Mouse (Mus musculus): ENCODE results near the gene Myl6. TPM values are rescaled to one million over a fixed set of nuclear protein-coding genes. Genes with fewer than 3 reads are reported as not detected.

The Myl6 gene
- polyA plus RNA-seq, 1 experiment: 3,169 TPM

DNA sequence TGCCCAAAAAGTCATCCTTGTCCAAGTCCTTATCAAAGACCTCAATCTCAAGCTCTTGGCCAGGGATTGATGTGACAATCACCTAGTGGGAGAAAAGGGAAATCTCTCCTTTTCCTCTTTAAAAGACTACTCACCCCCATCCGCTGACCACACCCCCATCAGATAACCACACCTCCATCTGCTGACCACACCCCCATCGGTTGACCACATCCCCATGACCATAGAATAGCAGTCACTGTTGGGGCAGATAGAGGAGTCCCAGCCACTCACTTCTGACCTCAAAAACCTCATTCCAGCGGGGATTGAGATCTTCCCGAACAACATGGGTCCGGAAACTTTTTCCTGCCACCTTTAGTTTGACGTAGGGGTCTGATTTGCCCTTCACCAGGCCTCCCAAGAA lies 22.7 kb upstream of the Myl6 start:
- H3K79me2 ChIP-seq (ENCODE audit: control insufficient read depth, insufficient read depth): no peaks in the 10 kb centered on the region
- no peaks in the 10 kb centered on the region for H3K79me3 ChIP-seq (ENCODE audit: low read depth)
- TF ChIP-seq MYOG (IDR thresholded peaks at IDR 0.05; ENCODE audit: control insufficient read depth, extremely low read depth, insufficient read length) (no peak), MAX (IDR thresholded peaks at IDR 0.05) (no peak), USF1 (IDR thresholded peaks at IDR 0.05; ENCODE audit: low read depth) (no peak), MYOD1 (IDR thresholded peaks at IDR 0.05; ENCODE audit: control insufficient read depth, insufficient read length, low read depth) (no peak), FOSL1 (IDR thresholded peaks at IDR 0.05; ENCODE audit: insufficient read depth, low read length, poor library complexity, severe bottlenecking) (no peak), CEBPB (IDR thresholded peaks at IDR 0.05; ENCODE audit: low read depth) (no peak), CTCF (IDR thresholded peaks at IDR 0.05; ENCODE audit: control insufficient read depth, insufficient read depth, insufficient read length) (no peak)
- no peak overlapping the region for H3ac ChIP-seq (ENCODE audit: control insufficient read depth, insufficient read length, low read depth)
- H3K27me3 ChIP-seq (ENCODE audit: control insufficient read depth, insufficient read depth, insufficient read length): no peaks in the 10 kb centered on the region
- H3K36me3 ChIP-seq (ENCODE audit: control insufficient read depth, insufficient read depth): peaks cover 97% of the 10 kb centered on the region
- H3K4me3 ChIP-seq (ENCODE audit: insufficient read depth, poor library complexity, severe bottlenecking): no peak overlapping the region

GRCm38 (mm10) chr10:128516029-128516428 lies 22.1 kb upstream of the Myl6 start:
- Histone ChIP-seq H3ac (ENCODE audit: control insufficient read depth, insufficient read length, low read depth) (no peak overlapping the region), H3K27me3 (ENCODE audit: control insufficient read depth, insufficient read depth, insufficient read length) (no peaks in the 10 kb centered on the region), H3K79me2 (ENCODE audit: control insufficient read depth, insufficient read depth) (no peaks in the 10 kb centered on the region), H3K4me3 (ENCODE audit: insufficient read depth, poor library complexity, severe bottlenecking) (no peak overlapping the region), H3K79me3 (ENCODE audit: low read depth) (no peaks in the 10 kb centered on the region), H3K36me3 (ENCODE audit: control insufficient read depth, insufficient read depth) (peaks cover 97% of the 10 kb centered on the region)
- TF ChIP-seq FOSL1 (IDR thresholded peaks at IDR 0.05; ENCODE audit: insufficient read depth, low read length, poor library complexity, severe bottlenecking) (no peak), MYOD1 (IDR thresholded peaks at IDR 0.05; ENCODE audit: control insufficient read depth, insufficient read length, low read depth) (no peak), CTCF (IDR thresholded peaks at IDR 0.05; ENCODE audit: control insufficient read depth, insufficient read depth, insufficient read length) (no peak), MAX (IDR thresholded peaks at IDR 0.05) (no peak), USF1 (IDR thresholded peaks at IDR 0.05; ENCODE audit: low read depth) (no peak), CEBPB (IDR thresholded peaks at IDR 0.05; ENCODE audit: low read depth) (no peak), MYOG (IDR thresholded peaks at IDR 0.05; ENCODE audit: control insufficient read depth, extremely low read depth, insufficient read length) (no peak)

- no peak overlapping the region for H3K4me3 ChIP-seq (ENCODE audit: insufficient read depth, poor library complexity, severe bottlenecking)
- TF ChIP-seq MYOG (IDR thresholded peaks at IDR 0.05; ENCODE audit: control insufficient read depth, extremely low read depth, insufficient read length): no peak
- TF ChIP-seq FOSL1 (IDR thresholded peaks at IDR 0.05; ENCODE audit: insufficient read depth, low read length, poor library complexity, severe bottlenecking): no peak
- TF ChIP-seq MYOD1 (IDR thresholded peaks at IDR 0.05; ENCODE audit: control insufficient read depth, insufficient read length, low read depth): no peak
- no peak for TF ChIP-seq CEBPB (IDR thresholded peaks at IDR 0.05; ENCODE audit: low read depth)
- no peak for TF ChIP-seq USF1 (IDR thresholded peaks at IDR 0.05; ENCODE audit: low read depth)
- TF ChIP-seq MAX (IDR thresholded peaks at IDR 0.05): no peak
- TF ChIP-seq CTCF (IDR thresholded peaks at IDR 0.05; ENCODE audit: control insufficient read depth, insufficient read depth, insufficient read length): no peak
- no peaks in the 10 kb centered on the region for H3K79me2 ChIP-seq (ENCODE audit: control insufficient read depth, insufficient read depth)
- peaks cover 94% of the 10 kb centered on the region for H3K36me3 ChIP-seq (ENCODE audit: control insufficient read depth, insufficient read depth)
- no peaks in the 10 kb centered on the region for H3K27me3 ChIP-seq (ENCODE audit: control insufficient read depth, insufficient read depth, insufficient read length)
- H3ac ChIP-seq (ENCODE audit: control insufficient read depth, insufficient read length, low read depth): no peak overlapping the region
- H3K79me3 ChIP-seq (ENCODE audit: low read depth): no peaks in the 10 kb centered on the region
These were observed 21.1 kb upstream of the Myl6 start for GRCm38 (mm10) chr10:128515044-128515443.

- H3K27me3 ChIP-seq (ENCODE audit: control insufficient read depth, insufficient read depth, insufficient read length): no peaks in the 10 kb centered on the region
- H3K36me3 ChIP-seq (ENCODE audit: control insufficient read depth, insufficient read depth): peaks cover 71% of the 10 kb centered on the region
- TF ChIP-seq MAX (IDR thresholded peaks at IDR 0.05) (no peak), USF1 (IDR thresholded peaks at IDR 0.05; ENCODE audit: low read depth) (no peak), CEBPB (IDR thresholded peaks at IDR 0.05; ENCODE audit: low read depth) (no peak), MYOG (IDR thresholded peaks at IDR 0.05; ENCODE audit: control insufficient read depth, extremely low read depth, insufficient read length) (no peak), FOSL1 (IDR thresholded peaks at IDR 0.05; ENCODE audit: insufficient read depth, low read length, poor library complexity, severe bottlenecking) (no peak), MYOD1 (IDR thresholded peaks at IDR 0.05; ENCODE audit: control insufficient read depth, insufficient read length, low read depth) (no peak), CTCF (IDR thresholded peaks at IDR 0.05; ENCODE audit: control insufficient read depth, insufficient read depth, insufficient read length) (no peak)
- no peaks in the 10 kb centered on the region for H3K79me3 ChIP-seq (ENCODE audit: low read depth)
- no peak overlapping the region for H3ac ChIP-seq (ENCODE audit: control insufficient read depth, insufficient read length, low read depth)
- no peaks in the 10 kb centered on the region for H3K79me2 ChIP-seq (ENCODE audit: control insufficient read depth, insufficient read depth)
- no peak overlapping the region for H3K4me3 ChIP-seq (ENCODE audit: insufficient read depth, poor library complexity, severe bottlenecking)
These were observed 17.8 kb upstream of the Myl6 start for GRCm38 (mm10) chr10:128511761-128512160.

GRCm38 (mm10) chr10:128511189-128511588 lies 17.2 kb upstream of the Myl6 start:
- Histone ChIP-seq H3K36me3 (ENCODE audit: control insufficient read depth, insufficient read depth) (peaks cover 65% of the 10 kb centered on the region), H3K4me3 (ENCODE audit: insufficient read depth, poor library complexity, severe bottlenecking) (no peak overlapping the region), H3ac (ENCODE audit: control insufficient read depth, insufficient read length, low read depth) (no peak overlapping the region), H3K79me3 (ENCODE audit: low read depth) (no peaks in the 10 kb centered on the region), H3K79me2 (ENCODE audit: control insufficient read depth, insufficient read depth) (no peaks in the 10 kb centered on the region), H3K27me3 (ENCODE audit: control insufficient read depth, insufficient read depth, insufficient read length) (no peaks in the 10 kb centered on the region)
- no peak for TF ChIP-seq MYOD1 (IDR thresholded peaks at IDR 0.05; ENCODE audit: control insufficient read depth, insufficient read length, low read depth)

- H3K36me3 ChIP-seq (ENCODE audit: control insufficient read depth, insufficient read depth): peaks cover 57% of the 10 kb centered on the region
- no peak overlapping the region for H3K4me3 ChIP-seq (ENCODE audit: insufficient read depth, poor library complexity, severe bottlenecking)
- no peaks in the 10 kb centered on the region for H3K27me3 ChIP-seq (ENCODE audit: control insufficient read depth, insufficient read depth, insufficient read length)
- no peak overlapping the region for H3ac ChIP-seq (ENCODE audit: control insufficient read depth, insufficient read length, low read depth)
- TF ChIP-seq FOSL1 (IDR thresholded peaks at IDR 0.05; ENCODE audit: insufficient read depth, low read length, poor library complexity, severe bottlenecking): no peak
- H3K79me2 ChIP-seq (ENCODE audit: control insufficient read depth, insufficient read depth): no peaks in the 10 kb centered on the region
- H3K79me3 ChIP-seq (ENCODE audit: low read depth): no peaks in the 10 kb centered on the region
These were observed 16.4 kb upstream of the Myl6 start for GRCm38 (mm10) chr10:128510301-128510700.

Data from C2C12 (cell line).